Mouse (Mus musculus): ENCODE data around the gene Blvrb. TPM values are rescaled to one million over a fixed set of nuclear protein-coding genes. Genes with fewer than 3 reads are reported as not detected.
A peak's percentile ranks its signal among the peaks of the same experiment; 100 is the strongest.

The Blvrb gene
- total and polyA plus RNA-seq, 3 experiments: 210 to 245 TPM; not detected in 1

- H3K4me3 ChIP-seq (ENCODE audit: control insufficient read depth in 1 of 2, insufficient read depth in 1 of 2, low read depth in 2 of 2, low read length in 2 of 2): no peak overlapping the region
- H3K27ac ChIP-seq (ENCODE audit: control insufficient read depth, low read depth, low read length): no peak overlapping the region
- DNase-seq (ENCODE audit: low read depth, low spot score): no peak
- H3K27me3 ChIP-seq (ENCODE audit: control insufficient read depth in 1 of 2, insufficient read depth in 2 of 2, low read length in 2 of 2): no peaks in the 10 kb centered on the region
- no peaks in the 10 kb centered on the region for H3K9me3 ChIP-seq (replicated peaks; ENCODE audit: insufficient read depth, low read length)
- peaks cover 24% of the 10 kb centered on the region for H3K79me2 ChIP-seq (ENCODE audit: control insufficient read depth, insufficient read depth, low read length, poor library complexity)
- H3K9ac ChIP-seq (ENCODE audit: control insufficient read depth, low read depth, low read length, poor library complexity, severe bottlenecking): no peak overlapping the region
- H3K36me3 ChIP-seq (ENCODE audit: control insufficient read depth in 1 of 2, insufficient read depth in 2 of 2, low read length in 2 of 2): peaks cover 0 to 47% of the 10 kb centered on the region in 2 experiments; a peak in 3 of 4 replicates
- TF ChIP-seq HCFC1 (IDR thresholded peaks at IDR 0.05; ENCODE audit: low read depth, low read length) (no peak), ZMIZ1 (IDR thresholded peaks at IDR 0.05; ENCODE audit: low read depth, low read length) (no peak), USF1 (IDR thresholded peaks at IDR 0.05; ENCODE audit: low read depth, low read length) (no peak), USF2 (IDR thresholded peaks at IDR 0.05; ENCODE audit: borderline replicate concordance in 1 of 2, insufficient read depth in 1 of 2, low read depth in 1 of 2, low read length in 2 of 2) (no peak), NRF1 (IDR thresholded peaks at IDR 0.05; ENCODE audit: insufficient read depth, low read depth, low read length, poor library complexity, severe bottlenecking) (no peak)
- peaks cover 8 to 26% of the 10 kb centered on the region in 2 experiments for H3K4me1 ChIP-seq (ENCODE audit: control insufficient read depth in 1 of 2, insufficient read depth in 2 of 2, low read length in 2 of 2)
Measured at GRCm38 (mm10) chr7:27452206-27452770, 4.5 kb downstream of the Blvrb start.

DNA sequence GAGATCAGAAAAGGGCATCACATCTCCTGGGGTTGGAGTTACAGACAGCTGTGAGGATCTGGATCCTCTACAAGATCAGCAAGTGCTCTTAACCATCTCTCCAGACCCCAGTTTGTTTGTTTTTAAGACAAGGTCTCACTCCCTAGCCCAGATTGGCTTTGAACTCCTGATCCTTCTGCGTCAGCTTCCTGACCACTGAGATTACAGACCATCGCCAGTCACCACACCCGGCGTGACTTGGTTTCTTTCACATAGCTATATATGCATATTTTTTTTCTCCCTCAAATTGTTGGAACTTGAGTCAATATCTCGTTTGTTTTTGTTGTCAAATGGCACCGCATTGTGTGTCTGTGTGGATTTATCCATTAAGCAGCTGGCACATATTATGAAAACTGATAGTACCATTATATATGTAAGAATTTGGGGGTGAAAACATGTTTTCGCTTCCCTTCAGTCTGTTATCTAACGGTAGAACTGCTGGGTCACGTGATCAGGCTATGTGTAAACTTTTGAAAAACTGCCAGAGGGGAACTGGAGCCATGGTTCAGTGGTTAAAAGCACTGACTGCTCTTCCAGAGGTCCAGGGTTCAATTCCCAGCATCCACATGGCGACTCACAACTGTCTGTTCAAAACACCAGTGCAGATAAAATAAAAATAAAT is 6.8 kb downstream of the Blvrb start:
- no peaks in the 10 kb centered on the region for H3K9me3 ChIP-seq (replicated peaks; ENCODE audit: insufficient read depth, low read length)
- TF ChIP-seq MYC (IDR thresholded peaks at IDR 0.05; ENCODE audit: low read depth, low read length) (peak; percentile 36; the same call in 1 of the 2 replicates), USF1 (IDR thresholded peaks at IDR 0.05; ENCODE audit: low read depth, low read length) (peak; percentile 98), TAL1 (IDR thresholded peaks at IDR 0.05; ENCODE audit: low read length) (peak; percentile 48; the same call in 1 of the 2 replicates), POLR2A (IDR thresholded peaks at IDR 0.05; ENCODE audit: control insufficient read depth in 1 of 2, insufficient read depth in 1 of 2, low read depth in 1 of 2, low read length in 2 of 2, poor library complexity in 1 of 2) (peak in 1 of 2 experiments; percentile 29; a peak in 1 of 4 replicates), GATA1 (IDR thresholded peaks at IDR 0.05; ENCODE audit: low read depth, low read length) (peak; percentile 83), MXI1 (IDR thresholded peaks at IDR 0.05; ENCODE audit: low read depth, low read length) (peak; percentile 90), SIN3A (IDR thresholded peaks at IDR 0.05; ENCODE audit: low read length) (peak; percentile 92), TCF12 (IDR thresholded peaks at IDR 0.05; ENCODE audit: low read depth, low read length) (peak; percentile 77), ETS1 (IDR thresholded peaks at IDR 0.05; ENCODE audit: low read depth, low read length) (peak; percentile 93), CTCF (IDR thresholded peaks at IDR 0.05 in 2 of 3, conservative IDR thresholded peaks at IDR 0.05 in 1 of 3; ENCODE audit: control insufficient read depth in 1 of 3, insufficient read depth in 1 of 3, low read depth in 2 of 3, low read length in 3 of 3, poor library complexity in 1 of 3, severe bottlenecking in 1 of 3) (no peak), ZNF384 (IDR thresholded peaks at IDR 0.05; ENCODE audit: low read depth, low read length) (peak; percentile 62), MAX (IDR thresholded peaks at IDR 0.05; ENCODE audit: low read length) (peak; percentile 93), BHLHE40 (IDR thresholded peaks at IDR 0.05; ENCODE audit: borderline replicate concordance, low read depth, low read length) (peak; percentile 96), MAZ (IDR thresholded peaks at IDR 0.05; ENCODE audit: low read depth, low read length) (no peak; the same call in 1 of the 2 replicates), EP300 (IDR thresholded peaks at IDR 0.05; ENCODE audit: low read depth in 1 of 2, low read length in 2 of 2) (peak; percentile 64 to 88; a peak in 3 of 4 replicates), TBP (IDR thresholded peaks at IDR 0.05; ENCODE audit: low read depth, low read length) (peak; percentile 99), MYB (IDR thresholded peaks at IDR 0.05; ENCODE audit: low read depth, low read length) (peak; percentile 91), RCOR1 (IDR thresholded peaks at IDR 0.05; ENCODE audit: low read depth, low read length) (peak; percentile 74), ZMIZ1 (IDR thresholded peaks at IDR 0.05; ENCODE audit: low read depth, low read length) (no peak), USF2 (IDR thresholded peaks at IDR 0.05; ENCODE audit: borderline replicate concordance in 1 of 2, insufficient read depth in 1 of 2, low read depth in 1 of 2, low read length in 2 of 2) (peak; percentile 90 to 94), ZKSCAN1 (IDR thresholded peaks at IDR 0.05; ENCODE audit: low read depth, low read length) (no peak), E2F4 (IDR thresholded peaks at IDR 0.05; ENCODE audit: borderline replicate concordance, low read depth, low read length) (no peak)
- DNase-seq (ENCODE audit: low read depth, low spot score): peak; percentile 94
- H3K79me2 ChIP-seq (ENCODE audit: control insufficient read depth, insufficient read depth, low read length, poor library complexity): peaks cover 21% of the 10 kb centered on the region
- peaks cover 10 to 27% of the 10 kb centered on the region in 2 experiments for H3K4me1 ChIP-seq (ENCODE audit: control insufficient read depth in 1 of 2, insufficient read depth in 2 of 2, low read length in 2 of 2)
- peak overlapping the region; percentile 91 for H3K27ac ChIP-seq (ENCODE audit: control insufficient read depth, low read depth, low read length)
- peak overlapping the region; percentile 20; the same call in 1 of the 2 replicates for H3K9ac ChIP-seq (ENCODE audit: control insufficient read depth, low read depth, low read length, poor library complexity, severe bottlenecking)
- peak overlapping the region; percentile 9 to 19 for H3K4me3 ChIP-seq (ENCODE audit: control insufficient read depth in 1 of 2, insufficient read depth in 1 of 2, low read depth in 2 of 2, low read length in 2 of 2)
- peaks cover 0 to 55% of the 10 kb centered on the region in 2 experiments; a peak in 3 of 4 replicates for H3K36me3 ChIP-seq (ENCODE audit: control insufficient read depth in 1 of 2, insufficient read depth in 2 of 2, low read length in 2 of 2)
- H3K27me3 ChIP-seq (ENCODE audit: control insufficient read depth in 1 of 2, insufficient read depth in 2 of 2, low read length in 2 of 2): no peaks in the 10 kb centered on the region
